Mouse (Mus musculus): ENCODE data around the gene 1700030J22Rik. TPM values are rescaled to one million over a fixed set of nuclear protein-coding genes. Genes with fewer than 3 reads are reported as not detected.

The 1700030J22Rik gene
- polyA plus RNA-seq, 1 experiment from 2014 or later: 2.4 TPM

DNA sequence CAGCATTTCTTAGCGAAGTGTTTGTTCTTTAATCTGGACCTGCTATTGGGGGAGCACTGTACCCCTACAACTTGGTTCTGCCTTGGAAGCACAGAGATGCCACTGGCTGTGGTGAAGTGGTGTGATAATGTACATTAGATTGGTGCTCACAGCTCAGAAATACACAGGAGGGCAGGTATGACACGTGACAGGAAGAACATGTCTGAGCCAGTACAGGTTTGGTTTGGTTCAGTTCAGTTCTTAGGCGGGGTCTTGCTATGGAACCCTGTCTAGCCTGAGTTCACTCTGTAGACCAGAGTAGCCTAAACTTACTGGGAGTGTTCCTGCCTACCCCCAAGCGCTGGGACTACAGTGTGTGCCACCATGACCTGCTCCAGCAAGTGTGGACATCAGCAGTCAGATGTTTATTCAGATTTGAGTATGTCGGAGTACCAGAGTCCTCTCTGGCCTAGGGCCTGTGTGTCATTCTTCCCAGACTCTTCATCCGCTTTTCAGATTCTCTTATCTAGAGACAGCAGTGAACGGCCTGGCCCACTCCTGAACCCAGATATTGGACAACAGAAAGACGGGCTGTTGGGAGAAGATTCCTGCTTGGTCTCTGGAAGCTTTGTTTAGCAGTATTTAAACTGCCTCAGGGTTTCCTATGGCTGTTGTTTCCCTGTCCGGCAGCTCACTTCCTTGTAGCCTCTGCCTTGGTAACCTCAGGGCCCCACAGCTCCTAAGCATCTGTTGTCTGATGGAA is 33.4 kb downstream of the 1700030J22Rik start:
- Histone ChIP-seq H3K4me2 (ENCODE audit: low read depth, low read length) (no peak overlapping the region), H3K27ac (replicated peaks; ENCODE audit: low read depth, low read length) (no peak overlapping the region), H3K4me3 (ENCODE audit: low read depth, low read length) (no peak overlapping the region), H3K9ac (ENCODE audit: low read depth, low read length) (no peak overlapping the region), H3K9me3 (ENCODE audit: control insufficient read depth, low read length) (no peaks in the 10 kb centered on the region), H3K36me3 (ENCODE audit: control insufficient read depth, insufficient read depth, low read length) (0 out of 2 replicates have a peak, but pooled peaks cover 9% of the 10 kb centered on the region), H3K4me1 (ENCODE audit: control insufficient read depth, insufficient read depth, low read length) (0 out of 2 replicates have a peak, but pooled peaks cover 6% of the 10 kb centered on the region), H3K27me3 (replicated peaks; ENCODE audit: control insufficient read depth, insufficient read depth, low read length) (no peaks in the 10 kb centered on the region)
- DNase-seq (ENCODE audit: low spot score) (no peak), ATAC-seq (ENCODE audit: low read depth) (no peak)
- WGBS: 76% methylated on average over 9 of the region's 9 CpGs

DNA sequence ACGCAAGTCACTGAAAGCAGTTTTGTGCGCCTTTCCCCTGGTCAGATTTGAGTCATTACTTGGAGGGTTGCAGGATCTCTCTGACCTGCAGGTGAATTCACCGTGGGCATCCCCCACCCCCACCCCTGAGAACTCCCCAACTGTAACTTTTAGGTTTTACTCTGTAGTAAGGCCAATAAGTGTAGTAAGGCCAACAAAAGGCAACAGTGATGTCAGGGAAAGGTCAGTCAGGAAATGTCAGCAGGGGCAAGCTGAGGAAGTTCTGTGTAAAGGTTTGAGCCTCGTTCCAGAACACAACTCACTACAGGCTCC is 34.4 kb downstream of the 1700030J22Rik start:
- Histone ChIP-seq H3K4me3 (ENCODE audit: low read depth, low read length) (peak overlapping the region; percentile 88), H3K9ac (ENCODE audit: low read depth, low read length) (peak overlapping the region; percentile 89; the same call in 1 of the 2 replicates), H3K27ac (replicated peaks; ENCODE audit: low read depth, low read length) (no peak overlapping the region), H3K4me2 (ENCODE audit: low read depth, low read length) (peak overlapping the region; percentile 85), H3K27me3 (replicated peaks; ENCODE audit: control insufficient read depth, insufficient read depth, low read length) (no peaks in the 10 kb centered on the region), H3K9me3 (ENCODE audit: control insufficient read depth, low read length) (no peaks in the 10 kb centered on the region), H3K4me1 (ENCODE audit: control insufficient read depth, insufficient read depth, low read length) (0 out of 2 replicates have a peak, but pooled peaks cover 6% of the 10 kb centered on the region), H3K36me3 (ENCODE audit: control insufficient read depth, insufficient read depth, low read length) (peaks cover 9% of the 10 kb centered on the region; the same call in 1 of the 2 replicates)
- DNase-seq (ENCODE audit: low spot score) (no peak), ATAC-seq (ENCODE audit: low read depth) (no peak)
- 2% methylated on average over 4 of the region's 4 CpGs for WGBS

DNA sequence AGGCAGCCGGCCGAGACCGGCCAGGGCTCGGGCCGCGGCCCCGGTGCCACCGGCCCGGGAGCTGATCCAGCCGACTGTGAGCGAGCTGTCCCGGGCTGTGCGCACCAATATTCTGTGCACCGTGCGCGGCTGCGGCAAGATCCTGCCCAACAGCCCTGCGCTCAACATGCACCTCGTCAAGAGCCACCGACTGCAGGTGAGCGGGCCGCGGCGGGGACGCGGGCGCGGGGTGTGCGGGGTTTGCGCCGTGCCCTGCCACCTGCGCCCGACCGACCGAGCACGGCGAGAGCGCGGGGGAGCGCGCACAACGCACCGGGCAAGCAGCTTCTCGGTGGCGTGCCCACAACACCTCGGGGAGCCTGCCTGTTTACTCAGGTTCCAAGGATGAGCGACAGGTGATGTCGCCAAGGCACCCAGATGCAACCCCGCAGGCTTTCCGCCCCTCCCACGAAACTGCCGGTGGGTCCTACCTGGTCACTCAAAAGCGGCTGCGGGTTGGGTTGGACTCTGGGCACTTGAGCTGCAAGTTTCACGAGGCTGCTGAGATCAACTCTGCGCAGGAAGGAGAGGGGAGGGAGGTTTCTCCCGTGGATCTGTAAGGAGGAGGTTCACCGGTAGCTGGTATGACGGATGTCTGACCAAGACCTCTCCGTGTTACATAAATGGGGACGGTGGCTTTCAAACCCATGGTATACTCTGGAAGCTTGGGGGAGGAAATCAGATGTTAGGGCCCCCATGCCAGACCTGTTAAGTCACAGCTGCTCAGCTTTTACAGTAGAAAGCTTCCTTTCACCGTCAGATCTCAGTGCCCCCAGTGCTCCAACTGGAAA is 35.0 kb downstream of the 1700030J22Rik start:
- Histone ChIP-seq H3K27me3 (replicated peaks; ENCODE audit: control insufficient read depth, insufficient read depth, low read length) (no peaks in the 10 kb centered on the region), H3K4me1 (ENCODE audit: control insufficient read depth, insufficient read depth, low read length) (0 out of 2 replicates have a peak, but pooled peaks cover 6% of the 10 kb centered on the region), H3K36me3 (ENCODE audit: control insufficient read depth, insufficient read depth, low read length) (peaks cover 9% of the 10 kb centered on the region; the same call in 1 of the 2 replicates), H3K9me3 (ENCODE audit: control insufficient read depth, low read length) (no peaks in the 10 kb centered on the region), H3K27ac (replicated peaks; ENCODE audit: low read depth, low read length) (no peak overlapping the region), H3K4me2 (ENCODE audit: low read depth, low read length) (peak overlapping the region; percentile 85), H3K4me3 (ENCODE audit: low read depth, low read length) (peak overlapping the region; percentile 88), H3K9ac (ENCODE audit: low read depth, low read length) (peak overlapping the region; percentile 89)
- DNase-seq (ENCODE audit: low spot score): peak; percentile 15
- 0% methylated on average over 22 of the region's 62 CpGs for WGBS
- peak; percentile 65 for ATAC-seq (ENCODE audit: low read depth)

DNA sequence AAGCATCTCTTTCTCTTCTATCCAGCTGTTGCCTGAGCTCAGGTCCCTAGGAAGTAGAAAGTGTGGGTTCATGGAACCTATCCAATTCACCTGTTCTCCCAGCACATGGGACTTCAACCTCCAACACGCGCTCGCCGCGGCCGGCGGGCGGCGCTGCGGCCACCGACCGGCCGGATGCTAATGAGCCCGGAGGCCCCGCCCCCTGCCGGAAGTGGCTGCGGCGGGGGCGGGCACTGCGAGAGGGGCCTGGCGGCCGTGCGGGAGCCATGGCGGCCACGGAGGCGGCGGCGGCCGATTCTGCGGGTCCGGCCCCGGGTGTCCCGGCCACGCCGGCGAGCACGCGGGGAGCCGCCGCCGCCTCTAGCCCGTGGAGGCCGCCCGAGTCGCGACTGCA is 35.6 kb downstream of the 1700030J22Rik start, which contains the start of gene Atmin:
Atmin (plus strand) TSS at position 233 of the 394 bp plus-strand sequence.
- H3K9ac ChIP-seq (ENCODE audit: low read depth, low read length): peak within 1 kb of the TSS; percentile 89
- peaks cover 13% of the 10 kb centered on the region; the same call in 1 of the 2 replicates for H3K36me3 ChIP-seq (ENCODE audit: control insufficient read depth, insufficient read depth, low read length)
- 0 out of 2 replicates have a peak, but pooled peaks cover 6% of the 10 kb centered on the region for H3K4me1 ChIP-seq (ENCODE audit: control insufficient read depth, insufficient read depth, low read length)
- H3K27ac ChIP-seq (replicated peaks; ENCODE audit: low read depth, low read length): no peak within 1 kb of the TSS
- peak within 1 kb of the TSS; percentile 88 for H3K4me3 ChIP-seq (ENCODE audit: low read depth, low read length)
- under 1% methylated on average over 16 of the region's 46 CpGs for WGBS
- peak within 1 kb of the TSS; percentile 85 for H3K4me2 ChIP-seq (ENCODE audit: low read depth, low read length)
- DNase-seq (ENCODE audit: low spot score): peak; percentile 93
- no peaks in the 10 kb centered on the region for H3K27me3 ChIP-seq (replicated peaks; ENCODE audit: control insufficient read depth, insufficient read depth, low read length)
- no peaks in the 10 kb centered on the region for H3K9me3 ChIP-seq (ENCODE audit: control insufficient read depth, low read length)
- peak; percentile 90 for ATAC-seq (ENCODE audit: low read depth)

DNA sequence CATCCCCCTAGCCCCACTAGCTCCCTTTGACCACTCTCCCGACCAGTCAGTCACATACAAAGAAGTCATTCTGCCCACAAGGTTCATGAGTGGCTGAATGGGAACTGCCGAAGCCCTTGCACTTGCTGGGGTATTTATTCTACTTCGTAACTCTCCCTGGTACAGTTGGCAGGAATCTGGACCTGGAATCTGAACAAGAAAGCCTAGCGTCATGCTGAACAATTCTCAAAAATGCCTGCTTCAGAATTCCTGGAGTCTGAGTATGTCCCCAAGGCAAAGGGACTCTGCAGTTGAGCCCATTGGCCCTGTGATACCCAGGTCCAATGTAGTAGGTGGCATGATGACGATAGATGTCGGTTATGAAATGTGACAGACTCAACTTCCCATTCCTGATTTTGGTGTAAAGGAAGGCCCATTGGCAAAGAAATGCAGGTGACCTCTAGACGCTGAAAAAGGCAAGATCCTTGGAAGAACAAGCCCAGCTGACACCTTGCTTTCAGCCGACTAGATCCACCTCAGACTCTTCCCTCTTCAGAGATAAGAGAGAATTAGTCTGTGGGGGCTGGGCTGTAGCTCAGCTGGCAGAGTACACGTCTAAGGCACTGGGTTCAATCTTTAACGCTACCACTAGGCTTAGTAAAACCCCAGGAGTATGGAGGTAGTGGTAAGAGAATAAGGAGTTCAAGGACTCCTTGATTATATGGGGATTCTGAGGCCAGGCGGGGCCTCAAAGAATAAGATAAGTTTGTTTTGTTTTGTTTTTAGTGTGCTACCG is 36.3 kb downstream of the 1700030J22Rik start:
- Histone ChIP-seq H3K36me3 (ENCODE audit: control insufficient read depth, insufficient read depth, low read length) (peaks cover 20% of the 10 kb centered on the region; the same call in 1 of the 2 replicates), H3K4me3 (ENCODE audit: low read depth, low read length) (peak overlapping the region; percentile 88), H3K4me2 (ENCODE audit: low read depth, low read length) (peak overlapping the region; percentile 85), H3K27me3 (replicated peaks; ENCODE audit: control insufficient read depth, insufficient read depth, low read length) (no peaks in the 10 kb centered on the region), H3K9me3 (ENCODE audit: control insufficient read depth, low read length) (no peaks in the 10 kb centered on the region), H3K27ac (replicated peaks; ENCODE audit: low read depth, low read length) (no peak overlapping the region), H3K9ac (ENCODE audit: low read depth, low read length) (no peak overlapping the region), H3K4me1 (ENCODE audit: control insufficient read depth, insufficient read depth, low read length) (0 out of 2 replicates have a peak, but pooled peaks cover 6% of the 10 kb centered on the region)
- no peak for ATAC-seq (ENCODE audit: low read depth)
- 80% methylated on average over 12 of the region's 12 CpGs for WGBS
- DNase-seq (ENCODE audit: low spot score): no peak

DNA sequence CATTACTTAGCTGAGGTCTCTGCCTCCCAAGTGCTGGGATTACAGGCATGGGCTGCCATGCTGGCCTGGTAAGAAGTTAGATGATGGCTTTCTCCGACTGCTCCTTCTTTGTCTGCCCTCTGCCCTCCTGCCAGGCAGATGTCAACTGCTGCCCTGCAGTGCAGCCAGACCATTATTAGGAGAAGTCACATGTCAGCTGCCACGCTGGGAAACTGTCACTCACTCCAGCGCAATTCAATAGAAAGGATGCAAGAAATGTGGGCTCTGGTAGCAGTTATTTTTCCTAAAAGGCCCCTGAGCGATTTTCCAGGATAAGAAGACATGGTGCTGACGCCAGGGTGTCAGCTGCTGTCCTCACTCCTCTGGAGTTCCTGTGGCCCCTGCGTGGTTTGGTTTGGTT is 43.3 kb downstream of the 1700030J22Rik start:
- DNase-seq (ENCODE audit: low spot score) (no peak), ATAC-seq (ENCODE audit: low read depth) (no peak)
- WGBS: 79% methylated on average over 6 of the region's 6 CpGs
- H3K9me3 ChIP-seq (ENCODE audit: control insufficient read depth, low read length): no peaks in the 10 kb centered on the region
- no peak overlapping the region for H3K27ac ChIP-seq (replicated peaks; ENCODE audit: low read depth, low read length)
- H3K9ac ChIP-seq (ENCODE audit: low read depth, low read length): no peak overlapping the region
- H3K4me1 ChIP-seq (ENCODE audit: control insufficient read depth, insufficient read depth, low read length): no peaks in the 10 kb centered on the region
- no peaks in the 10 kb centered on the region for H3K27me3 ChIP-seq (replicated peaks; ENCODE audit: control insufficient read depth, insufficient read depth, low read length)
- peaks cover 76% of the 10 kb centered on the region for H3K36me3 ChIP-seq (ENCODE audit: control insufficient read depth, insufficient read depth, low read length)
- no peak overlapping the region for H3K4me3 ChIP-seq (ENCODE audit: low read depth, low read length)
- no peak overlapping the region for H3K4me2 ChIP-seq (ENCODE audit: low read depth, low read length)

DNA sequence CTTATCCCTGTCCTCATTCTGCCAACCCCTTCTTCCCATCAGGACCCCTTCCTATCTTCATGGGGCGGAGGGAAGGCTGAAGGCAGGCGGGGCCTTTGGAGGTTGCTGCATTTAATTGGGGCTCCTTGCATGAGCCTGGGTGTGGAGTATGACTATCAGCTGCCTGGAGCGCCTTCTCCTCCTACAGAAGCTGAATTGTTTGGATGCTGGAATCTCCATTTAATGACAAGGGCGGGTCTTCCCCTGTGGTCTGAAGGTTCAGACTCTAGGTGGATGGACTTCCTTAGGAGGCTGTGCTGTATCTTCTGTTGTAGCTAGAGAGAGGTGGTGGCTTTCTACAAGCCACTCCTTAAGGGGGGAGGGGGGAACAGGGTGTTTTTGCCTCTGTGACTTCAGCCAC is 43.8 kb downstream of the 1700030J22Rik start:
- 88% methylated on average over 4 of the region's 4 CpGs for WGBS
- DNase-seq (ENCODE audit: low spot score) (no peak), ATAC-seq (ENCODE audit: low read depth) (no peak)
- Histone ChIP-seq H3K4me3 (ENCODE audit: low read depth, low read length) (no peak overlapping the region), H3K27me3 (replicated peaks; ENCODE audit: control insufficient read depth, insufficient read depth, low read length) (no peaks in the 10 kb centered on the region), H3K9me3 (ENCODE audit: control insufficient read depth, low read length) (no peaks in the 10 kb centered on the region), H3K36me3 (ENCODE audit: control insufficient read depth, insufficient read depth, low read length) (peaks cover 76% of the 10 kb centered on the region), H3K27ac (replicated peaks; ENCODE audit: low read depth, low read length) (no peak overlapping the region), H3K9ac (ENCODE audit: low read depth, low read length) (no peak overlapping the region), H3K4me2 (ENCODE audit: low read depth, low read length) (no peak overlapping the region), H3K4me1 (ENCODE audit: control insufficient read depth, insufficient read depth, low read length) (no peaks in the 10 kb centered on the region)

DNA sequence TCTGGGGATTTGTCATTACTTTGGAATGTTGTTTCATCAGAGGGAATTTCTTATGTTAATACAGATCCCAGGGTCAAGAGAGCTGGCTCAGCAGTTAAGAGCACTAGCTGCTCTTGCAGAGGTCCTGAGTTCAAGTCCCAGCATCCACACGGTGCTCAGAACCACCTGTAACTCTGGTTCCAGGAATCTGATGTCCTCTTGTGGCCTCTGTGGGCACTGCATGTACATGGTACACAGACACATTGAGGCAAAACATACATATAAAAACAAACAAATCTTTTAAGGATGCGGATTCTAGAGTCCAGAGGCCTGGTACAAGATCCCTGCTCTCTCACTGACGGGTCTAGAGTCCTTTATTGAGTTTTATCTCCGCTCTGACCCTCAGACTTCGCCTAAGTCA is 50.2 kb downstream of the 1700030J22Rik start:
- no peak overlapping the region for H3K9ac ChIP-seq (ENCODE audit: low read depth, low read length)
- H3K27ac ChIP-seq (replicated peaks; ENCODE audit: low read depth, low read length): no peak overlapping the region
- H3K36me3 ChIP-seq (ENCODE audit: control insufficient read depth, insufficient read depth, low read length): peaks cover 58% of the 10 kb centered on the region
- H3K4me1 ChIP-seq (ENCODE audit: control insufficient read depth, insufficient read depth, low read length): no peaks in the 10 kb centered on the region
- no peaks in the 10 kb centered on the region for H3K27me3 ChIP-seq (replicated peaks; ENCODE audit: control insufficient read depth, insufficient read depth, low read length)
- no peaks in the 10 kb centered on the region for H3K9me3 ChIP-seq (ENCODE audit: control insufficient read depth, low read length)
- no peak overlapping the region for H3K4me3 ChIP-seq (ENCODE audit: low read depth, low read length)
- DNase-seq (ENCODE audit: low spot score) (no peak), ATAC-seq (ENCODE audit: low read depth) (no peak)
- WGBS: 85% methylated on average over 5 of the region's 5 CpGs
- H3K4me2 ChIP-seq (ENCODE audit: low read depth, low read length): no peak overlapping the region
